Mouse (Mus musculus): ENCODE results near the gene Tead1. TPM values are rescaled to one million over a fixed set of nuclear protein-coding genes. Genes with fewer than 3 reads are reported as not detected.

Gene Tead1
- 12.9 and 22.3 TPM in 2 replicates for polyA plus RNA-seq (2012; rRNA removed; ENCODE audit: low replicate concordance)

GRCm38 (mm10) chr7:112679171-112679512 lies at the start of gene Tead1:
Gene Tead1 (plus strand): TSS chr7:112679318.

GRCm38 (mm10) chr7:112953777-112954291 lies 274.7 kb downstream of the Tead1 start, which contains the start of gene Rassf10:
Gene Rassf10 (plus strand): TSS chr7:112953962.

Data from mammary gland, adult 2 months (tissue).